Mouse (Mus musculus): ENCODE results near the gene Mpped2.

DNA sequence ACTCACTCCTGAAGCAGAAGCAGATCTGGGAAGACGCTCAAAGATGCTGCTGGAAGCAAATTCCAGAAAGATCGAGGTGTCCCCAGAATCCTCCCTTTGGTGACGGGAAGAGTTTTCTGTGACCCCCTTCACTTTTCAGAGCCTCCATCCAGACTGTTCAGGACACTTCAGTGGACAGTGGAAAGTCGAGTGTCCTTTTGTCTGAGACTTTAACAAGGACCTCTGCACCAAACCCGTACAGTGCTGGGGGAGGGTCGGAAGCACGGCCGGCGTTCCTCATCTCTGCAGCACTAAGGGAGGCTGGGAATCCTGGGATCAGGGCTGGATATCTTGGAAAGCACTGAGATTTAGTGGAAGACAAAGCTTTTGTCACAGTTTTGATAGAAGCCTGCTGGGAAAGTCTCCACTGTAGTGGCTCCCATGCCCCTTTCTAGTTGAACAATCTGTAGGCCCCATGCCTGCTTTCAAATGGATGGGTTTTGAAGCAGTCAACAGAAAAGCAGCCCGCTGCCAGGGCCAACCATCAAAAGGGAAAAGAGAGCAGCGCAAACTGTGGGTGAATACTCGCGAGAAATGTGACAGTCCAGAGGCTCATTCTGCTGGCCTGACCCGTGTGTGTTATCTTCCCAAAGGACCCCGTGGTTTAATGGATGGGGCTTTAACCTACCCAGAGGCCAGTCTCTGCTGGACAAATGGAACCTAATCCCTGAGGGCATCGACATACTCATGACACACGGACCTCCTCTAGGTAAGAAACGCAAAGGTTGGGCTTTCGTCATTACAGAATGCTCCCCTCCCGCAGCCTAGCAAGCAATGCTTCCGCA is 168.0 kb downstream of the Mpped2 start:
- no peak for TF ChIP-seq CTCF (conservative IDR thresholded peaks at IDR 0.05; ENCODE audit: insufficient read depth, insufficient read length, low read depth, low read length)
- no peak for TF ChIP-seq POLR2A (IDR thresholded peaks at IDR 0.05; ENCODE audit: low read depth, low read length)

All from kidney, adult 2 months (tissue).